Mouse (Mus musculus) layer of hippocampus, postnatal 10 days (tissue): Measurements from ENCODE around the gene Nfkbiz. TPM values are rescaled to one million over a fixed set of nuclear protein-coding genes. Genes with fewer than 3 reads are reported as not detected.
"Not testable (repeated sequence)": the region's sequence is repeated elsewhere in the genome, so short reads cannot be mapped to it uniquely, and the experiment has no call there.

Experiments
- DNase-seq, 2 experiments: peaks; one replicate each; pipeline ENCODE4 v3.0.0; 2021; ENCODE audit warnings: low spot score in 2 of 2
- long read RNA-seq: library from polyadenylated mRNA; stranded (forward); transcript quantifications from one replicate; pipeline ENCODE4 v2.0.0, GENCODE M21; 2023
- total RNA-seq, 2 experiments: library from RNA; stranded (reverse); gene quantifications; 2 replicates each; pipeline ENCODE4 v1.2.3; 2021

Nfkbiz gene
- 1 to 10 TPM; 4.4 to 4.5 TPM for total RNA-seq
- long read RNA-seq, partial matches to known transcripts = 0 of 3 reads
- long read RNA-seq, other reads (novel, unspliced or antisense) = 2 of 3 reads

GRCm38 (mm10) chr16:55838510-55839474, at the start of gene Nfkbiz:
Nfkbiz (minus strand) TSS chr16:55838899.
- DNase-seq = peak; percentile 78 to 87

- no peak for DNase-seq
These were observed 49.3 kb upstream of the Nfkbiz start for GRCm38 (mm10) chr16:55887814-55888583.

- DNase-seq = no peak
These were observed 45.5 kb upstream of the Nfkbiz start for GRCm38 (mm10) chr16:55884246-55884645.

- no peak for DNase-seq
These were observed 37.3 kb upstream of the Nfkbiz start for GRCm38 (mm10) chr16:55876025-55876424.

DNA sequence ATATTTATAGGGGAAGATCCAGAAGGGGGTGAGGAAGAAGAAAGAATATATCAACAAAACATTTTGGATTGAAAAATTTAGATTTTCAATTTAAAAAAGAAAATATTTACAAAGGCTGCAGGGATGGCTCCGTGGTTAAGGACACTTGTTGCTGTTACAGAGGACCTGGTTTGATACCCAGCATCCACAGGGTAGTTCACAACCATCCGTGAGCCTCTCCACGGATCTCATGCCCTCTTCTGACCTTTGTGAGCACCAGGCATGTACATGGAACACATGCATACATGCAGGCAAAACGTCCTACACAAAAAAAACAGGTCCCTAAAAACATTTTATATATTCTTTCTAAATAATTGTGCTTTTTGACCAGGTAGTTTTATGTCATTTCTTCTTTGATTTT, 25.1 kb upstream of the Nfkbiz start:
- no peak for DNase-seq

DNA sequence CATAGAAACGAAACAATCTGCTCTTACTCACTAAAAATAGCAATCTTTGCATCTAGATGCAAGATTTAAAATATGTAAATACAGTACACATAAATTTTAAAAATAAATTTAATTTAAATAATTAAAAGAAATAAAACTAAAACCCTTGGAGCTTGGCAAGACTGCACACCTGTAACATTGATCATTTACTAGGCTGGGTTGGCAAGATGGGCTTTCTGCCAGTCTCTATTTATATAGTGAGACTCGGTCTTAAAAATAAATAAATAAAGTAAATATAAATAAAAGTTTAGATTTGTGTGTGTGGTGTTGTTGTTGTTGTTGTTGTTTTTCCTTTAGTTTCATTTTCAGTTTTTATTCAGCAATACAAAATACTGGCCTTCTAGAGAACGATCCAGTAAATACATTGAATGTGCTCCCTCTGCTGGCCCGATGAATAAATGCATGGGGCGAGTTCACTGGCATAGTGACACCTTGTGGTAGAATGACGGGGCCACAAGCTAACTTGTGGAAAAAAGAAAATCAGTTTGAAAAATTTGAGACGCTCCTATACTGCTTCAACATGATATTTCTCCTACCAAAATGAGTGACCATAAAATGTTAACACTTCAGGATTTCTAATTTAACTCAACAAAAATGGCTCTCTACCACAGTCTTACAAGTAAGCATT, 24.6 kb upstream of the Nfkbiz start:
- peak; percentile 65 to 71 for DNase-seq

DNA sequence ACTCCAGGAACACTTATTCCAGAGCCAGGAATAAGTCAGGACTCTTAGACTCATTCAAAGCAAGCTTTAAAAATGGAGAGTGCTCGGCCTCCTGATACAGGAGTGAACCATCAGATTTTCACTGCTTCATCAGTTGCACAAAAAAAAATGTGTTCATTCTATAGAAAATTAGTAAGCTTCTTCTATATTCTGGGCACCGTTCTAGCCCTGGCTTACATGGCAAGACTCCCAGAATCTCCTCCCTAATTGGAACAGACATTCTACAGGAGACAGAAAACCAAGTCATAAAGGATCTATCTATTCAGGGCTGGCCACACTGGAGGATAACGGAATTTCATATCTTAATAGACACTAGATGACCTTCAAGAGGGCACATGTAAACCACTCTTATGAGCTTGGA, 22.4 kb upstream of the Nfkbiz start:
- DNase-seq = no peak

GRCm38 (mm10) chr16:55859421-55859820, 20.7 kb upstream of the Nfkbiz start:
- DNase-seq = not testable (repeated sequence)

- peak; percentile 73 to 75 for DNase-seq
These were observed 19.8 kb upstream of the Nfkbiz start for GRCm38 (mm10) chr16:55858465-55858864.

- peak; percentile 80 for DNase-seq
These were observed 14.4 kb upstream of the Nfkbiz start for GRCm38 (mm10) chr16:55852943-55853727.

- DNase-seq = no peak
These were observed 13.8 kb upstream of the Nfkbiz start for GRCm38 (mm10) chr16:55852515-55852914.

DNA sequence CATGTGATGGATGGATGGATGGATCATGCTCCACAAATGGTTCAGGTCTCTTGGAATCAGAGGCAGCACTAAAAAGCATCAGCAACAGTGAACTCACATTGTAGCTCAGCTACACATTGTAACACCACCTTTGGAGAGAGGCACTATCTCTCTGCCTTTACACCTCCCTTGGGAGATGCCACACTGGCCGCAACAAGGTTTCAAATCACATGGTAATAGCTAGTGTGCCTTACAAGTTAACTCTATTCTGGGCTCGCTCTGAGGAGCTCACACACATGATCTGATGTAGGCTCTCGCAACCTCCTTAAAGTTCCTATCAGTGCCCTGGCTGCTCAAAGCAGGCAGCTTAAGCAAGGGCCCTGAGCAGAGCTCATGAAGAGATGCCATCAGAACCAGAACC, 11.8 kb upstream of the Nfkbiz start:
- DNase-seq = no peak

GRCm38 (mm10) chr16:55847679-55848078, 9.0 kb upstream of the Nfkbiz start:
- no peak for DNase-seq

- no peak for DNase-seq
These were observed 6.1 kb upstream of the Nfkbiz start for GRCm38 (mm10) chr16:55844847-55845246.

- DNase-seq = no peak
These were observed 5.2 kb upstream of the Nfkbiz start for GRCm38 (mm10) chr16:55843919-55844318.

DNA sequence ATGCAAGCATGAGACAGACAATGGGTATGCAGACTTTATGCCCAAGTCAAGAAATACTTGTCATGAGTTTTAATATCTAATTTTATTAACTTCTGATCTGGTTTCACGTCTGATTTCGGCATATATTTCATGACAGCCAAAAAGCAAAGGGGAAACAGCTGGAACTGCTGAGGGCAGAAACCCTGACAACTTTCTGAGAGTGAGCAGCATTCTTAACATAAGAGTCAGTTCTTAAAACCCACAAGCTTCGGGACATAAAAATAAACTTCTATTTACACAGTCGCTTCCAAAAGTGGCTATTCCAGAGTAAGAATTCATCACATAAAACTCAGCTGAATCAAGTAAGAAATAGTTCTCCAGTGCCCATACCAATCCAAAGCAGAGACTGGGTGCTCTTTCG, 4.4 kb upstream of the Nfkbiz start:
- no peak for DNase-seq

- no peak for DNase-seq
These were observed 2.8 kb upstream of the Nfkbiz start for GRCm38 (mm10) chr16:55841506-55841905.

GRCm38 (mm10) chr16:55838129-55838509, 580 bp downstream of the Nfkbiz start:
- DNase-seq = no peak

DNA sequence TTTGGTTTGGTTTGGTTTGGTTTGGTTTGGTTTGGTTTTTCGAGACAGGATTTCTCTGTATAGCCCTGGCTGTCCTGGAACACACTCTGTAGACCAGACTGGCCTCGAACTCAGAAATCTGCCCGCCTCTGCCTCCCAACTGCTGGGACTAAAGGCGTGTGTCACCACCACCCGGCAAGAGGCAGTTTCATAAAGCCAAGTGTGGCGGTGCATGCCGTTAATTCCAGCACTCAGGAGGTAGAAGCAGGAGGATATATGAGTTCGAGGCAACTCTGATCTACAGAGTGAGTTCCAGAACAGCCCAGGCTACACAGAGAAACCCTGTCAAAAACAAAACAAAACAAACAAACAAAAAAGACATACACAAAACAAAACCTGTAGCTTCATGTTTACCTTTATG, 1.0 kb downstream of the Nfkbiz start:
- not testable (repeated sequence) for DNase-seq

DNA sequence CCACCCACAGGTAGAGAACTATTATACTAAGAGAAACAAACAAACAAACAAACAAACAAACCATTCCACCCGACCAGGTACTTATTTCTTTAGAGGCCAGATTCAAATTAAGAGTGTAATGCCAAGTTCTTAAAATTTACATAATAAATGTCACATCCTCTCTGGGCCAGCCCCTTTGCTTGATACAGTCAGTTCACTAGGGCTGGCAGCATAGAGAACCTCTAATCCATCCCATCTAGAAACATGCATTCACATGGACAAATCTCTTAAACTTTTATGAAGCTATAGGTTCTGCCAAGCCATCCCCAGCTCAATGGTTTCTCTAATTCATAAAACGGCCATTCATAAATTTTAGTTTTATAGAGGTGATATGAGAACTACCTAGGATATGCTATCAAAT, 1.5 kb downstream of the Nfkbiz start:
- no peak for DNase-seq

DNA sequence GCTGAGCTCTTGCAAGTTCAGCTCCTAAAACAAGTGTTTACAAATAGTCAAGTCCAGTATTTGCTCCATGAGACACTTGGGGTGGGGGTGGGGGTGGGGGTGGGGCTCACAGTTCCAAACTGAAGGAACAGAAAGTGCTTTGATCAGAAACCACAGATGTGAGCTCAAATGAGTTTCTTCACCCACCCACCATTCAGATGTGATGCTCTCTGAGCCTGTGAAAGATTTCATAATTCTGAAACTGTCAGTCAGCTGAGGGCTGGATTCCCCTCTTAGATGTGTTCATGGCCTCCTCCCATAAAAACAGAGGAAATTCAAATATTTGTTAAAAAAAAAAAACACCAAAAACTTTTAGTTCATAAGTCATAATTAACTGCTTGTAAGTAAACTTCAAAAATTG, 2.9 kb downstream of the Nfkbiz start:
- DNase-seq = no peak
